Mouse (Mus musculus): ENCODE measurements around the gene Ncdn. TPM values are rescaled to one million over a fixed set of nuclear protein-coding genes. Genes with fewer than 3 reads are reported as not detected.

The Ncdn gene
- 146 and 156 TPM in 2 replicates for polyA plus RNA-seq (2015; fragmentation: Nextera tagmentation; extraction: Ambion mirVana)

GRCm38 (mm10) chr4:126753268-126754230 is at the start of gene Ncdn, which contains the start of gene AU040320:
Gene Ncdn (minus strand): TSS chr4:126753438.
Gene AU040320 (plus strand): TSS chr4:126753544.
- peak within 1 kb of the TSS; percentile 99 for H3K27ac ChIP-seq (replicated peaks)
- peaks cover 55% of the 10 kb centered on the region for H3K4me1 ChIP-seq
- ATAC-seq (ENCODE audit: low FRiP score) = peak; percentile 97
- peaks cover 20% of the 10 kb centered on the region for H3K36me3 ChIP-seq
- peak within 1 kb of the TSS; percentile 87 for H3K9ac ChIP-seq (replicated peaks)
- WGBS = under 1% methylated on average over 59 of the region's 71 CpGs
- peak within 1 kb of the TSS; percentile 70 for H3K4me2 ChIP-seq
- peak within 1 kb of the TSS; percentile 65 for H3K4me3 ChIP-seq (replicated peaks)
- no peaks in the 10 kb centered on the region for H3K9me3 ChIP-seq (replicated peaks)
- H3K27me3 ChIP-seq (replicated peaks) = no peaks in the 10 kb centered on the region

- Histone ChIP-seq H3K4me3 (replicated peaks) (no peak overlapping the region), H3K4me1 (peaks cover 4% of the 10 kb centered on the region; the same call in 1 of the 2 replicates), H3K9ac (replicated peaks) (no peak overlapping the region), H3K27ac (replicated peaks) (no peak overlapping the region), H3K9me3 (replicated peaks) (no peaks in the 10 kb centered on the region), H3K36me3 (no peaks in the 10 kb centered on the region), H3K27me3 (replicated peaks) (no peaks in the 10 kb centered on the region), H3K4me2 (no peak overlapping the region)
- no peak for ATAC-seq (ENCODE audit: low FRiP score)
- WGBS = 96% methylated on average over 8 of the region's 8 CpGs
Observed at GRCm38 (mm10) chr4:126802174-126802573, 48.9 kb upstream of the Ncdn start.

- no peak overlapping the region for H3K27ac ChIP-seq (replicated peaks)
- WGBS = 96% methylated on average over 7 of the region's 7 CpGs
- H3K36me3 ChIP-seq = peaks cover 34% of the 10 kb centered on the region
- no peak overlapping the region for H3K4me2 ChIP-seq
- no peak for ATAC-seq (ENCODE audit: low FRiP score)
- H3K27me3 ChIP-seq (replicated peaks) = no peaks in the 10 kb centered on the region
- no peaks in the 10 kb centered on the region for H3K4me1 ChIP-seq
- H3K4me3 ChIP-seq (replicated peaks) = no peak overlapping the region
- no peak overlapping the region for H3K9ac ChIP-seq (replicated peaks)
- no peaks in the 10 kb centered on the region; the same call in 1 of the 2 replicates for H3K9me3 ChIP-seq (replicated peaks)
Observed at GRCm38 (mm10) chr4:126792341-126793102, 39.3 kb upstream of the Ncdn start.

- no peak overlapping the region for H3K4me3 ChIP-seq (replicated peaks)
- H3K36me3 ChIP-seq = no peaks in the 10 kb centered on the region
- 63% methylated on average over 8 of the region's 8 CpGs for WGBS
- ATAC-seq (ENCODE audit: low FRiP score) = no peak
- H3K27ac ChIP-seq (replicated peaks) = no peak overlapping the region
- no peak overlapping the region for H3K9ac ChIP-seq (replicated peaks)
- no peaks in the 10 kb centered on the region for H3K27me3 ChIP-seq (replicated peaks)
- H3K4me2 ChIP-seq = no peak overlapping the region
- peaks cover 37% of the 10 kb centered on the region for H3K4me1 ChIP-seq
- no peaks in the 10 kb centered on the region for H3K9me3 ChIP-seq (replicated peaks)
Observed at GRCm38 (mm10) chr4:126782996-126783395, 29.8 kb upstream of the Ncdn start.

- no peaks in the 10 kb centered on the region for H3K36me3 ChIP-seq
- no peak overlapping the region for H3K4me3 ChIP-seq (replicated peaks)
- no peaks in the 10 kb centered on the region for H3K9me3 ChIP-seq (replicated peaks)
- H3K9ac ChIP-seq (replicated peaks) = no peak overlapping the region
- no peaks in the 10 kb centered on the region for H3K27me3 ChIP-seq (replicated peaks)
- 88% methylated on average over 8 of the region's 8 CpGs for WGBS
- H3K27ac ChIP-seq (replicated peaks) = no peak overlapping the region
- peaks cover 39% of the 10 kb centered on the region for H3K4me1 ChIP-seq
- H3K4me2 ChIP-seq = no peak overlapping the region
- ATAC-seq (ENCODE audit: low FRiP score) = no peak
Observed at GRCm38 (mm10) chr4:126782512-126782911, 29.3 kb upstream of the Ncdn start.

GRCm38 (mm10) chr4:126781871-126782270 is 28.6 kb upstream of the Ncdn start:
- no peaks in the 10 kb centered on the region for H3K9me3 ChIP-seq (replicated peaks)
- H3K27me3 ChIP-seq (replicated peaks) = no peaks in the 10 kb centered on the region
- no peak overlapping the region for H3K4me2 ChIP-seq
- H3K9ac ChIP-seq (replicated peaks) = no peak overlapping the region
- ATAC-seq (ENCODE audit: low FRiP score) = no peak
- 38% methylated on average over 3 of the region's 3 CpGs for WGBS
- no peak overlapping the region for H3K4me3 ChIP-seq (replicated peaks)
- no peak overlapping the region for H3K27ac ChIP-seq (replicated peaks)
- H3K4me1 ChIP-seq = peaks cover 45% of the 10 kb centered on the region
- no peaks in the 10 kb centered on the region for H3K36me3 ChIP-seq

GRCm38 (mm10) chr4:126779826-126780775 is 26.9 kb upstream of the Ncdn start:
- peak overlapping the region; percentile 37 for H3K4me2 ChIP-seq
- no peak for ATAC-seq (ENCODE audit: low FRiP score)
- H3K9me3 ChIP-seq (replicated peaks) = no peaks in the 10 kb centered on the region
- 14% methylated on average over 12 of the region's 12 CpGs for WGBS
- no peaks in the 10 kb centered on the region for H3K27me3 ChIP-seq (replicated peaks)
- H3K27ac ChIP-seq (replicated peaks) = peak overlapping the region; percentile 70
- no peak overlapping the region for H3K4me3 ChIP-seq (replicated peaks)
- H3K36me3 ChIP-seq = no peaks in the 10 kb centered on the region
- peaks cover 46% of the 10 kb centered on the region for H3K4me1 ChIP-seq
- no peak overlapping the region for H3K9ac ChIP-seq (replicated peaks)

GRCm38 (mm10) chr4:126779148-126779581 is 25.9 kb upstream of the Ncdn start:
- Histone ChIP-seq H3K4me3 (replicated peaks) (no peak overlapping the region), H3K4me1 (peaks cover 46% of the 10 kb centered on the region), H3K9me3 (replicated peaks) (no peaks in the 10 kb centered on the region), H3K9ac (replicated peaks) (no peak overlapping the region), H3K4me2 (peak overlapping the region; percentile 37), H3K36me3 (no peaks in the 10 kb centered on the region), H3K27ac (replicated peaks) (peak overlapping the region; percentile 70), H3K27me3 (replicated peaks) (no peaks in the 10 kb centered on the region)
- peak; percentile 56 for ATAC-seq (ENCODE audit: low FRiP score)
- 8% methylated on average over 8 of the region's 8 CpGs for WGBS

- Histone ChIP-seq H3K27ac (replicated peaks) (no peak overlapping the region), H3K4me2 (no peak overlapping the region), H3K9me3 (replicated peaks) (no peaks in the 10 kb centered on the region), H3K36me3 (no peaks in the 10 kb centered on the region; the same call in 1 of the 2 replicates), H3K4me1 (peaks cover 25% of the 10 kb centered on the region), H3K4me3 (replicated peaks) (no peak overlapping the region), H3K9ac (replicated peaks) (no peak overlapping the region), H3K27me3 (replicated peaks) (no peaks in the 10 kb centered on the region)
- ATAC-seq (ENCODE audit: low FRiP score) = no peak
- WGBS = 90% methylated on average over 1 of the region's 1 CpGs
Observed at GRCm38 (mm10) chr4:126775182-126775581, 21.9 kb upstream of the Ncdn start.

GRCm38 (mm10) chr4:126773871-126774270 is 20.6 kb upstream of the Ncdn start:
- ATAC-seq (ENCODE audit: low FRiP score) = no peak
- no peak overlapping the region for H3K4me2 ChIP-seq
- no peak overlapping the region for H3K27ac ChIP-seq (replicated peaks)
- no peak overlapping the region for H3K4me3 ChIP-seq (replicated peaks)
- H3K9ac ChIP-seq (replicated peaks) = no peak overlapping the region
- no peaks in the 10 kb centered on the region for H3K9me3 ChIP-seq (replicated peaks)
- no peaks in the 10 kb centered on the region for H3K27me3 ChIP-seq (replicated peaks)
- WGBS = 92% methylated on average over 6 of the region's 6 CpGs
- H3K4me1 ChIP-seq = peaks cover 12% of the 10 kb centered on the region
- peaks cover 5% of the 10 kb centered on the region; the same call in 1 of the 2 replicates for H3K36me3 ChIP-seq

- H3K27me3 ChIP-seq (replicated peaks) = no peaks in the 10 kb centered on the region
- H3K9me3 ChIP-seq (replicated peaks) = no peaks in the 10 kb centered on the region
- WGBS = 88% methylated on average over 4 of the region's 4 CpGs
- no peak for ATAC-seq (ENCODE audit: low FRiP score)
- no peak overlapping the region for H3K9ac ChIP-seq (replicated peaks)
- H3K27ac ChIP-seq (replicated peaks) = no peak overlapping the region
- H3K4me2 ChIP-seq = no peak overlapping the region
- H3K4me1 ChIP-seq = no peaks in the 10 kb centered on the region
- no peak overlapping the region for H3K4me3 ChIP-seq (replicated peaks)
- peaks cover 9% of the 10 kb centered on the region; the same call in 1 of the 2 replicates for H3K36me3 ChIP-seq
Observed at GRCm38 (mm10) chr4:126770831-126771230, 17.6 kb upstream of the Ncdn start.

All from neural tube, embryonic 15.5 days (tissue).